Mouse (Mus musculus): ENCODE results near the gene Sumo1. TPM values are rescaled to one million over a fixed set of nuclear protein-coding genes. Genes with fewer than 3 reads are reported as not detected.
"Not testable (repeated sequence)": the region's sequence is repeated elsewhere in the genome, so short reads cannot be mapped to it uniquely, and the experiment has no call there.

The Sumo1 gene
- polyA plus RNA-seq, 1 experiment from 2014 or later, result 583 TPM

DNA sequence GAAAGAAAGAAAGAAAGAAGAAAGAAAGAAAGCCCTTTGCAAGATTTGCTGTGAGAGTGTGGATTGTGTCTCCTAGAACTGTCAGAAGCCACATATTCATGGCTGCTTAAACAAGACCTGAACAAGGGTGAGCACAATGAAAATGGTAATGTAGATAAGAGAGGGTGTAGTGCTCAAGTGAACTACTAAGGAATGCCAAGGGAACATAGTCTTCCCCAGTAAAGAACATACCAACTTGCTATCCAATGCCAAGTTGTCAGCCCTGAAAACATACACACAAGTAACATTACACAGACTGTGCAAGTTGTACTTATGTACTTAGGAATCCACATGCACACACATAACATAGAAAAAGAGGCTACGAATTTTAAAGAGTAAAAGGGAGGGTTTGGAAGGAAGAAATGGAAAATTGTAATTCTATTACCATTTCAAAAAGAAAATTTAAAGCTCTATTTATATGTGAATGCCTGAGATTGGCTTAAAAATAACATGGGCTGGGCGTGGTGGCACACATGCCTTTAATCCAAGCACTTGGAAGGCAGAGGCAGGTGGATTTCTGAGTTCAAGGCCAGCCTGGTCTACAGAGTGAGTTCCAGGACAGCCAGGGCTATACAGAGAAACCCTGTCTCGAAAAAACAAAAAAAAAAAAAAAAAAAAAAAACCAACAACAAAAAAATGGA is 7.0 kb downstream of the Sumo1 start:
- Histone ChIP-seq H3K27ac (no peak overlapping the region), H3K4me1 (0 out of 2 replicates have a peak, but pooled peaks cover 2% of the 10 kb centered on the region), H3K36me3 (peaks cover 17% of the 10 kb centered on the region), H3K9me3 (replicated peaks) (no peaks in the 10 kb centered on the region), H3K27me3 (ENCODE audit: low read depth, poor library complexity, severe bottlenecking) (no peaks in the 10 kb centered on the region), H3K4me3 (no peak overlapping the region)
- WGBS, result 85% methylated on average over 3 of the region's 3 CpGs
- no peak for DNase-seq (ENCODE audit: low spot score)

DNA sequence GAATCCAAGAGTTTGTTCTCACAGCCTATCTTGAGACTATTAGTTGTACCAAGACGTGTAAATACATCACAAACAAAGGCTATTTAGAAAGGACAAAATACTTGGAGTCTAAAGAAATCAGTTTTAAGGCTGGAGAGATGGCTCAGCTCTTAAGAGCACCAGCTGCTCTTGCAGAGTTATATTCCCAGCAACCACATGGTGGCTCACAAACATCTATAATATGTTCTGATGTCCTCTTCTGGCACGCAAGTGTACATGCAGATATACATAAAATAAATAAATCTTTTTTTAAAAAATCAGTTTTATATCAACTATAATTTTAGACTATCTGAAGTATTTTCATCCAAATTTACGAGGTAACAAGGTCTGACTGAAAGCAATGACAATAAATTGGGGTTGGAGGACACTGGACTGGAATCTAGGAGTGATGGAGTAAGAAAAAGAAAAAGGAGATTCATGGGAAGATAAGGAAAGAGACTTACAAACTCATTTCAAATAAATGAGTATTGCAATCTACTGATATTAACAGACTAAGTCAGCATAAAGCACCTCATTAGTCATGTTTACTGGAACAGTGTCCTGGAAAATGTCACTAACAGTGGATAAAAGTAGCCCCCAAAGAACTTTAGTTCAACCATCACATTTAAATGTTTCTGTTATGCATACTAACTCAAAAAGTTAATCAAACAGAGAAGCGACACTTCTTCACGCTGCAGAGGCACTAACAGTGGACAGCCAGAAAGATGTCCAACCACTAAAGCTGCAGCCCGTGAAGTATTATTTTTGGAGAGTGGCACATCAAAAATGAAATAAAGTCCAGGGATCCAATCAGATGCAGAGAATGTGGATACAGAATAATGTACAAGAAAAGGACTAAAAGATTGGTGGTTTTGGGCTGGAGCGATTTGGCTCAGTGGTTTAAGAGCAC is 14.1 kb downstream of the Sumo1 start:
- no peaks in the 10 kb centered on the region for H3K9me3 ChIP-seq (replicated peaks)
- no peak overlapping the region for H3K4me3 ChIP-seq
- DNase-seq (ENCODE audit: low spot score), result no peak
- WGBS, result 93% methylated on average over 7 of the region's 7 CpGs
- H3K4me1 ChIP-seq, result no peaks in the 10 kb centered on the region
- H3K36me3 ChIP-seq, result peaks cover 55% of the 10 kb centered on the region
- no peaks in the 10 kb centered on the region for H3K27me3 ChIP-seq (ENCODE audit: low read depth, poor library complexity, severe bottlenecking)
- no peak overlapping the region for H3K27ac ChIP-seq

DNA sequence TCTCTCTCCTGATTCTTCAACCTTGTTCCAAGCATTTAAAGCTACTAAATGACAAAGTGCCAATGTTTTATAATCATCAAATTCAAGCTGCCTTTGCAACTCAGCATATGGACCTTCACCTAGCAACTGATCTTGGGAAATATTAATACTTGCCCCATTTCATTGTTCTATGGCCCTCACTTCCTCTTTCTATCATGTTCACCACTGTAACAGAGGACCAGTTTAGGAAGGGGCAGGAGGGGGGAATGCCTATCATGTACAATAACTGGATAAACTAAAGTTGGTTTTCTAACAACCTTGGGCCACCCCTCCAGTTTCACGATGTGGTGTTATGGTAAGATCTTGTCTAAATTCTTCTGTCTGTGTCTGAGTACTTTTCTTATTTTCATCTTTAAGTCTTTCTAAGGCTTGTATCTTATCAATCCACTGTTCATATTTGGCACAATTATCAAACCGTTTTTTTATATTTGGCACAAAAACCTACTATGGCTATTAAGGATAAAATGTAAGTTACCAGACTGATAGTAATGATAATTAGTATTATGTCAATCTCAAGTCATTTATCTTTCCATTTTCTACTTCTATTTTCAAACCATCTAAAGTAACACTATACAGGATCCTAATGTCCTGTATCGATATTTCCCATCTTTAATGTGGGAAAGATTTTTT is 17.3 kb downstream of the Sumo1 start:
- peaks cover 69% of the 10 kb centered on the region for H3K36me3 ChIP-seq
- no peaks in the 10 kb centered on the region for H3K4me1 ChIP-seq
- no peak overlapping the region for H3K4me3 ChIP-seq
- no peaks in the 10 kb centered on the region for H3K9me3 ChIP-seq (replicated peaks)
- no peak overlapping the region for H3K27ac ChIP-seq
- no peaks in the 10 kb centered on the region for H3K27me3 ChIP-seq (ENCODE audit: low read depth, poor library complexity, severe bottlenecking)
- WGBS, result 94% methylated on average over 3 of the region's 3 CpGs
- DNase-seq (ENCODE audit: low spot score), result no peak

DNA sequence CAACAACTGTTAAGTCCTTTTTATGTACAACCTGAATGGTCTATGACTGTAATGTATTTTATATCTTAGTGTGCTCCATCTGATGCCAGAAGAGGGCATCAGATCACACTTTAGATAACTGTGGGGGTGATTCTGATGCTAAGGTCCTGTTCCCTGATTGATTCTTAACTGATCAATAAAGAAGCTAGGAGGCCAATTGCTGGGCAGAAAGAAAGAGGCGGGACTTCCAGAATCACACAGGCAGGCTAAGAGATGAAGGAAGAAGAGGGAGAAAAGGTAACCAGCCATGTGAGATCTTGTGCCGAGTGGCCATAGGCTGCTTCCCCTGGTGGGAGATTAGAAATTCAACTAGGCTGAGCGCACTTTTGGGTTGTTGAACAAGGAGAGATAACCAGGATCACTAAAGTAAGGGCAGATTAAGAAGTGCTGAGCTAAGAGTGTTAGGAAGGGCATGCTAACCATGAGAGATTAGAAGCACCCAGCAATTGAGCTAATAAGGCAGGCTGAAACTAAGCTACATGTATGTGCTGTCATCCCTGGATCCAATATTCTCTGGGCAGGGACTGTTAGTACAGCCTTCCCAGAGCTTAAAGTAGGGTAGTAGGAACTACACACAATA is 19.3 kb downstream of the Sumo1 start:
- Histone ChIP-seq H3K9me3 (replicated peaks) (no peaks in the 10 kb centered on the region), H3K4me3 (no peak overlapping the region), H3K4me1 (no peaks in the 10 kb centered on the region), H3K36me3 (peaks cover 85% of the 10 kb centered on the region), H3K27me3 (ENCODE audit: low read depth, poor library complexity, severe bottlenecking) (no peaks in the 10 kb centered on the region), H3K27ac (no peak overlapping the region)
- DNase-seq (ENCODE audit: low spot score), result no peak
- 96% methylated on average over 3 of the region's 3 CpGs for WGBS

DNA sequence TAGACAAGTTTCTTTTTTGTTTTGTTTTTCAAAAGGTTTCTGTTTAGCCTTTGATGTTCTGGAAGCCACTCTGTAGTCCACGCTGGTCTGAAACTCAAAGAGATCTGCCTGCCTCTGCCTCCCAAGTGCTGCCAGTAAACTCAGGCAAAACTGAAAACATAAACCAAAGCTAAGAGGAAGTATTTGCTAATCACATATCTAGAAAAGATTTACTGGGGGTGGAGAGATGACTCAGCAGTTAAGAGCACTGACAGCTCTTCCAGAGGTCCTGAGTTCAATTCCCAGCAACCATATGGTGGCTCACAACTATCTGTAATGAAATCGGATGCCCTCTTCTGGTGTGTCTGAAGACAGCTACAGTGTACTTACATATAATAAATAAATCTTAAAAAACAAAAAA is 24.1 kb downstream of the Sumo1 start:
- WGBS, result 85% methylated on average over 2 of the region's 2 CpGs
- not testable (repeated sequence) for H3K4me3 ChIP-seq; DNase-seq (ENCODE audit: low spot score); H3K27ac ChIP-seq; H3K4me1 ChIP-seq; H3K27me3 ChIP-seq (ENCODE audit: low read depth, poor library complexity, severe bottlenecking); H3K9me3 ChIP-seq (replicated peaks)
- H3K36me3 ChIP-seq, result peaks cover 88% of the 10 kb centered on the region

DNA sequence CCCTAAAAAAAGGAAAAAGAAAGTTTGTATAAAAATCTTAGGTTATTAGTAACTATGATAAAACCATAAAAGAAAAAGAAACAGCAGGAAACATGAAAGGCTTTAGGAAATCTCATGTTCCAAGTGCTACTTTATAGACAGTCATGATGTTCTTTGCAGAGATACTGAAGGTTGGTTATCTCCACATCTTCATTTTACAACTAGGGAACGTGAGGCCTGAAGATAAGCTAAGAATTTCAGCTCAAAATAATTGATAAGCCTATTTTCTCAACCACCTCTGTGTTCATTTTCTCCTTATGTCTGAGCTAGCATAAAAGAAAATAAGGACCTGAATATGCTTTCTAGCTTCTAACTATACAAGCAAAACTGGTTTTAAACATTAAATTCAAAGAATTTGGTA is 28.1 kb downstream of the Sumo1 start:
- Histone ChIP-seq H3K27me3 (ENCODE audit: low read depth, poor library complexity, severe bottlenecking) (no peaks in the 10 kb centered on the region), H3K4me3 (no peak overlapping the region), H3K4me1 (no peaks in the 10 kb centered on the region), H3K9me3 (replicated peaks) (no peaks in the 10 kb centered on the region), H3K27ac (no peak overlapping the region), H3K36me3 (peaks cover 78% of the 10 kb centered on the region)
- WGBS, result 88% methylated on average over 1 of the region's 1 CpGs
- DNase-seq (ENCODE audit: low spot score), result no peak

DNA sequence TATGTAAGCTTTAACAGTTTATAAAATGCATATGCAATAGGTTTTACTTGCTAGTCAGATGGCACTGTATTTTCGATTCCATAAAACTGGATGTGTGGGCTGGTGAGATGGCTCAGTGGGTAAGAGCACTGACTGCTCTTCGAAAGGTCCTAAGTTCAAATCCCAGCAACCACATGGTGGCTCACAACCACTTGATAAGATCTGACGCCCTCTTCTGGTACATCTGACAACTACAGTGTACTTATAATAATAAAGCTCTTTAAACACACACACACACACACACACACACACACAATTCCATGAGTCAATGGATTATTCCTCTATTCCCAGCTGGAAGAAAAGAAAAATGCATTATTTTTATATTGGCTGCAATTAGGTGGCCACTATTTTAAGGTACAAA is 32.3 kb downstream of the Sumo1 start:
- Histone ChIP-seq H3K9me3 (replicated peaks) (no peaks in the 10 kb centered on the region), H3K27ac (no peak overlapping the region), H3K36me3 (peaks cover 43% of the 10 kb centered on the region), H3K4me3 (no peak overlapping the region), H3K27me3 (ENCODE audit: low read depth, poor library complexity, severe bottlenecking) (no peaks in the 10 kb centered on the region), H3K4me1 (peaks cover 7% of the 10 kb centered on the region)
- WGBS, result 87% methylated on average over 3 of the region's 3 CpGs
- no peak for DNase-seq (ENCODE audit: low spot score)

DNA sequence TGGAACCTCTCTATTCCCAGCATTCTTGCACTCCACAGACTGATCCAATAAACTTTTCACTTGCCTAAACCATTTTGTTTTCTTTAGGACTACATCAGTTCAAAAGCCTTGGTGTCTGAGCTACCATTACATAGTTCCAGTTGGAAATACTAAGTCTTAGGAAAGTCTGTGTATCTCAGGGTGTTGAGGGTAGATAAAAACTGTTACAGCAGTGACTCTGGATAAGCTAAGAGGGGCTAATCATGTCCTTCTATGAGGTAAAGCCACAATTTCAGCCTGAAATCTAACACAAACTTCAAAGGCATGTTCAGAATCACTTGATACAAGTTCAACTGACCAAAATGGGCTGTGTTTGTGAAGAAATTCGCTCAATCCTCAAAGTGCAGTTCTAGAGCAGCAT is 34.3 kb downstream of the Sumo1 start:
- H3K4me3 ChIP-seq, result no peak overlapping the region
- no peak overlapping the region for H3K27ac ChIP-seq
- peaks cover 23% of the 10 kb centered on the region for H3K36me3 ChIP-seq
- H3K4me1 ChIP-seq, result peaks cover 14% of the 10 kb centered on the region
- DNase-seq (ENCODE audit: low spot score), result no peak
- no peaks in the 10 kb centered on the region for H3K27me3 ChIP-seq (ENCODE audit: low read depth, poor library complexity, severe bottlenecking)
- no peaks in the 10 kb centered on the region for H3K9me3 ChIP-seq (replicated peaks)
- 68% methylated on average over 1 of the region's 1 CpGs for WGBS

DNA sequence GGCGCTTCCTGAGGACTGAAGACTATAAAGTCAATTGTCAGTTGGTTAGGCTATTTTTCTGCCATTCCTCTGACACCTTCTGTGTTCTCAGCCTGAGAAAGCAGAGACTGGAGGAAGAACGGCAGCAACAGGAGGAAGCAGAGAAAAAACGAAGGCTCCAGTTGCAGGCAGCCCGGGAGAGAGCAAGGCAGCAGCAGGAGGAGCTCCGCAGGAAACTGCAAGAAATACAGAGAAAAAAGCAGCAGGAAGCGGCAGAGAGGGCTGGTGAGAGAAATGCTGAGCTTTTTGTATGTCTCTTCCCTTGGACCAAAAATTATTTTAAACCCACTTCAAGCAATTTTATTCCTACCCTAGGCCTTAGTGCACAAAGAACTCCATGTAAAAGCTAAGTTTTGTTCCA is 37.6 kb downstream of the Sumo1 start:
- DNase-seq (ENCODE audit: low spot score), result no peak
- H3K27ac ChIP-seq, result peak overlapping the region; percentile 61; the same call in 1 of the 2 replicates
- 23% methylated on average over 6 of the region's 6 CpGs for WGBS

DNA sequence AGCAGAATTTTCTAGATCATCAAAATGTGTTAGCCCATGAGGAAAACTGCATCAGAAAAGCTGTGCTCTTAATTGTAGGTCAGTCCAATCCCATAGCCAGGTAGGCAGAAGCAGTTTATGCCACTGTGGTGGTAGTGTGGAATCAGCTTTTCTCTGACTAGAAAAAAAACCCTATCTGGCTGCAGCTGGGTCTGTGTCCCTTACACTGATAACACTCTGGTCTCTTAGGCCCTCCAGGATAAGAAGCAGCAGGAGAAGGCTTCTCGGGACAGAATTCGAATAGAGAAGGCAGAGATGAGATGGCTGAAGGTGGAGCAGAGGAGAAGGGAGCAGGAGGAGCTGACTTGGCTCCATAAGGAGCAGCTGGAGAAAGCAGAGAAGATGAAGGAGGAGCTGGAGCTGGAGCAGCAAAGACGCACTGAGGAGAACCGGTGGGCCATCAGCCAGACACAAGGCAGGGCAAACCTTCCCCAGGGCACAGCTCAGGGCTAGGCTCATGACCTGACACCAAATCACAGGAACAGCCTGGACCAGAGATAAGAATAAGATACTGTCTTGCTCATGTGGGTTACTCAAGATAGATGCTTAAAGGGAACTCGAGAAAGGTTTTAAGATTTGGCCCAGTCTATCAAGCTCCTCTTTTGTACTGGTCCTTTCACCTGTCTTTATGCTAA is 38.5 kb downstream of the Sumo1 start:
- WGBS, result 83% methylated on average over 5 of the region's 5 CpGs
- Histone ChIP-seq H3K4me1 (peaks cover 14% of the 10 kb centered on the region), H3K4me3 (no peak overlapping the region), H3K27ac (no peak overlapping the region), H3K9me3 (replicated peaks) (no peaks in the 10 kb centered on the region), H3K36me3 (no peaks in the 10 kb centered on the region), H3K27me3 (ENCODE audit: low read depth, poor library complexity, severe bottlenecking) (no peaks in the 10 kb centered on the region)
- DNase-seq (ENCODE audit: low spot score), result no peak

More for the DNA sequence above, 37.6 kb downstream of the Sumo1 start:
- Histone ChIP-seq H3K36me3 (no peaks in the 10 kb centered on the region), H3K27me3 (ENCODE audit: low read depth, poor library complexity, severe bottlenecking) (no peaks in the 10 kb centered on the region), H3K4me3 (no peak overlapping the region), H3K9me3 (replicated peaks) (no peaks in the 10 kb centered on the region), H3K4me1 (peaks cover 14% of the 10 kb centered on the region)

DNA sequence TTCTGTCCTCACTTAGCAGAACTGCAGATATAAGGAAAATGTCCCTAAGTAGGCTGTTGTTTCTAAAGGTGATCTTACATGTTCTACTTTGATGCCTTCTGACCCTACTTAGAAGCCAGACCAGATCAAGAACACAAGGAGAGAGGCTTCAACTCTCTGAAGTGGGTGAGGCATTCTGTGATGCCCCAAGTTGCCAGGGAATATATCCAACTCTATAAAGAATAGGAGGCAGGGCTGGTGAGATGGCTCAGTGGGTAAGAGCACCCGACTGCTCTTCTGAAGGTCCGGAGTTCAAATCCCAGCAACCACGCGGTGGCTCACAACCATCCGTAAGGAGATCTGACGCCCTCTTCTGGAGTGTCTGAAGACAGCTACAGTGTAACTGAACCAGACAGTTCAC is 40.3 kb downstream of the Sumo1 start:
- not testable (repeated sequence) for H3K9me3 ChIP-seq (replicated peaks); DNase-seq (ENCODE audit: low spot score); H3K36me3 ChIP-seq; H3K27me3 ChIP-seq (ENCODE audit: low read depth, poor library complexity, severe bottlenecking); H3K4me3 ChIP-seq; H3K27ac ChIP-seq
- WGBS, result 85% methylated on average over 6 of the region's 6 CpGs
- H3K4me1 ChIP-seq, result peaks cover 14% of the 10 kb centered on the region

DNA sequence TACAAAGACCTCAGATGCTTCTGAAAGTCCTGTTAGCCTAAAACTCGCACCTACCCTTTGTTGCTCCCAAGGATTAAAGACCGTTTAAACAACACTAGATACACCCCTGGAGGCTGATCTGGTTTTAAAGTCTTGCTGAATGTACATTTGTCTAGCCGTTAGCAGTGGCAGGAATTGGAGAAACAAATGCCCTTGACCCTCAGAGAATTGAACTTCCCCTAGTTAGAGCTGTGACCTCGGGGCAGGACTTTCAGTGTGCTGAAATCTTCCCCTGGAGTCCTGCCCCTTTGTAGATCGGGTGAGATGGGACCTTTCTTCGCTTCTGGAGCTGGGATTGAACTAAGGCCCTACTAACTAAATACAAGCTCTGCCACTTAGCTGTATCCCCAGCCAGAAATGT is 41.4 kb downstream of the Sumo1 start:
- WGBS, result 53% methylated on average over 6 of the region's 6 CpGs
- no peaks in the 10 kb centered on the region for H3K27me3 ChIP-seq (ENCODE audit: low read depth, poor library complexity, severe bottlenecking)

More for the DNA sequence above, 41.4 kb downstream of the Sumo1 start:
- Histone ChIP-seq H3K4me1 (peaks cover 14% of the 10 kb centered on the region), H3K27ac (no peak overlapping the region), H3K9me3 (replicated peaks) (no peaks in the 10 kb centered on the region), H3K36me3 (no peaks in the 10 kb centered on the region), H3K4me3 (no peak overlapping the region)
- no peak for DNase-seq (ENCODE audit: low spot score)

All from limb, embryonic 10.5 days (tissue).